Mouse (Mus musculus) urinary bladder, postnatal 4 days (tissue): Measurements from ENCODE around the gene Sh3bp1.
A peak's percentile ranks its signal among the peaks of the same experiment; 100 is the strongest.
"Not testable (repeated sequence)": the region's sequence is repeated elsewhere in the genome, so short reads cannot be mapped to it uniquely, and the experiment has no call there.

Experiments used
- DNase-seq, 2 experiments: peaks; one replicate each; pipeline ENCODE4 v3.0.0; 2021 to 2022; ENCODE audit warnings: low spot score in 2 of 2

The Sh3bp1 gene

GRCm38 (mm10) chr15:78877810-78878390 lies 21.7 kb upstream of the Sh3bp1 start:
- DNase-seq = no peak

DNA sequence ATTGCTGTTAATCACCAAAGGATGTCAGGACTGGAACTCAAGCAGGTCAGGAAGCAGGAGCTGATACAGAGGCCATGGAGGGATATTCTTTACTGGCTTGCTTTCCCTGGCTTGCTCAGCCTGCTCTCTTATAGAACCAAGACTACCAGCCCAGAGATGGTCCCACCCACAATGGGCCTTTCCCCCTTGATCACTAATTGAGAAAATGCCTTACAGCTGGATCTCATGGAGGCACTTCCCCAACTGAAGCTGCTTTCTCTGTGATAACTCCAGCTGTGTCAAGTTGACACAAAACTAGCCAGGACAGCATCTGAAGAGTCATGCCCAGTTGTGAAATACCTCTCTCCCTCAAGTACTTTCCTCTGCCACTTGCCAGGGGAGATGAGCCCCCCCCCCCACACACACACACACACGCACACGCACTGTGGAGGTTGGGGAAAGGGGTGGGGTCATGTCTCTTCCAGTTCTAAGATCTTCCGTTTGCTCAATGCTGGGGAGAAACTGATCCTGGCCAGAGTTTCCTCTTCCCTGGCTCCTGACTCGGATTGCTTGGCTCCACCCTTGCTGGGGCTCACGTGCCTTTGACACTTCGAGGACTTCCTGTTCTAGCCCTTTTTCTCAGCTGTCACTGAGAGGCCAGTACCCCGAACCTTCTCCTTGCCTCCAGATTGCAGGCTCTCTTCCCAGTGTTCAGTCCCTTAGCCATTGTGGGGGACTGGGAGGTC lies 20.6 kb upstream of the Sh3bp1 start:
- DNase-seq = not testable (repeated sequence)

DNA sequence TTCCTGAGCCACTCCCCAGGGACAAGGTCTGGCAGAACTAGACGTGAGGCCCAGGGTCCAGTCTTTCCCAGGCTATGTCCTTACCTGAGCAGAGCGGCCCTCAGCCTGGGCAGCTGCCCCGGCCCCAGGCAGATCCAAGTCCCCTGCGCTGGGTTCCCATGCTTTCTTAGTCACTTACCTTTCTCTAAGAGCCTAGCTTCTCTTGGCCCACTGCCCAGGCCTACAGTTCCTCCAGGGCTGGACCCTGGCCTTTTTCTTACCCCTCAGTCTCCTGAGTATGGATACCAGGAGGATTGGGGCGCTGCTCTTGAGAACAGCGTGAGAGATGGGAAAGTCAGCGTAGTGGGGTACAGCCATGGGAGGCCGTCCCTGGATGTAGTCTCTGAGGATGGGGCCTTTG lies 19.1 kb upstream of the Sh3bp1 start:
- DNase-seq = no peak

DNA sequence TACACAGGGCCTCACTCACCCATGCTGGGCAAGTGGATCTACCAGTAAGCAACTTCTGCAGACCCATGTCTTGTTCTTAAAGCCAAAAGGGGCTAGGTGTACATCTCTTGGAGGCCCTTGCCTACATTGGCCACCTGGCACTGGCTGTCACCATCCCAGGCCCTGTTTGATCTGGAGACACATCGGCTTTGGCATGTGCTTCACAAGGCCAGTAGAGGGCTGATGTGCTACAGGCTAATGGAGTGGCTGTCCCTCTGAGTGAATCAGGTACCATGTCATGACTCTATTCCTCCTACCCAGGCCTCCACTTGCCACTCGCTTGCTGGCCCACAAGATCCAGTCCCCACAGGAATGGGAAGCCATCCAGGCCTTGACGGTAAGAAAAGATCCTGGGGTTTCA lies 17.7 kb upstream of the Sh3bp1 start:
- DNase-seq = no peak

- DNase-seq = no peak
These were observed 10.1 kb upstream of the Sh3bp1 start for GRCm38 (mm10) chr15:78889401-78889853.

DNA sequence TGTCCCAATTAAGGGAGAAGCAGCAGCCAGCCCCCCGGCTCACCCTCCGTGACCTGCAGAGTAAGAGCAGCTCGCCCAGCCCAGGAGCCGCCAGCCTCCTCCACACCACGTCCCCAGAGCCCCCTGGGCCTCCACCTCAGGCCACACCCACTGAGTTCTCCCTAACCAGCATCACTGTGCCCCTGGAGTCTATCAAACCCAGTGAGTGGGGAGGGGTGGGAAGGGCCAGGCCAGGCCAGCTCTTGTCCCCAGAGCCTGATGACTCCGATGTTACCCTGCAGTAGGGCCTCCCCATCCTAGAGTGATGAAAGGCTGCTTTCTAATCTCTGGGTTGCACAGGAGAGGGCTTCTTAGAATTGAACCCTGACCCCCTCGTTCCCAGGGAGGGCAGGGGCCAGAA lies 7.1 kb upstream of the Sh3bp1 start:
- no peak for DNase-seq

DNA sequence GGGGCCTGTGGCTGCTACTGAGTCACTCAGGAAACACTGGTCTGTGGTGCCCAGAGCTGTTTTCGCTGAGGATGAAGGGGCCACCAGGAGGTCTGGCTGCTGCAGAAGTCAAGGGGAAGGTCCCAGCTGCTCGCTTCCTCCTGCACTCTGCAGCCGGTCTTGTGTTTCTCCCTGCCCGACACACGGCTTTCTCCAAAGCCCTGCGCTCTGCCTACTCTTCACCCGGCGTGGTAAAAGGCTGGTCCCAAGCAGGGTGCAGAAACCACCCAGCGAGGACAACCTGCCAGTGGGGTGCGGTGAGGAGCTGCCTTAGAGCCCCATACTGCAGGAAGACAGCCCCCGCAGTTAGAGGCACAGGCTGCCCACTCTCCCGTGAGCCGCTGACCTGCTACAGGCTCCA lies 4.8 kb upstream of the Sh3bp1 start:
- DNase-seq = no peak

DNA sequence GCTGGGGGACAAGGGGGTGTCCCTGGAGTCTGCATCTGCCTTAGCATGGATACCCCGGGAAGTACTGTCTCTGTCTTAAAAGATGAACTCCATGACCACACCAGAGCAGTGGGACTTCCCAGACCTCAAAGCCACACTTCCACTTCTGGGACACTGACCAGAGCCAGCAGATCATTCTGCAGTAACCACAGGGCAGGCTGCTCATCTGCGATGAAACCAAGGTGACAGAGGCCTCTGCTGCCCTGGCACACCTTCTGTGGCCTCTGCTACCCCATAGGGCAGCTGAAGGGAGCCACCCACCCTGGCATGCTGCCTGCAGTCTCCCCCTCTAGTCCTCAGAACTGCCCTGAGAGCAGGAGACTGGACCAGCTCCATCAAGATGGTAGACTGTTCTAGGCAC lies 3.8 kb upstream of the Sh3bp1 start:
- no peak for DNase-seq

GRCm38 (mm10) chr15:78896149-78896548 lies 3.4 kb upstream of the Sh3bp1 start:
- no peak for DNase-seq

DNA sequence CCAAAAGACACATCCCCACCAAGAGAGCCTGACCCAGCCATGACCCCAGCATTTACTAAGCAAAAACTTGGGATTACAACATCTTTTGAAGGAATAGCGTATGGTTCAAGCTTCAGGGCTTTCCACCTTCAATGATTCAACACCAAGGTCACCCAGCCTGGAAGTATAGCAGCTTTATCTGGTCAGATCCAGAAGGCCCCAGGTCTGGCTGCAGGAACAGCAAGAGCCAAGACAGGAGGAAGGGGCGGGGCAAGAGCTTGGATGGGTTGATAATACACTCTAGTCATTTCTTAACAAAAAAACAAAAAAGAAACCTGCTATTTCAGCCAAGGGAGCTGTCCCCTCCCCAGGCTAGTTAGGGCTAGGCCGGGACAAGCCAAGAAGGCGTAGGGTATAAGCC lies 2.1 kb upstream of the Sh3bp1 start:
- no peak for DNase-seq

DNA sequence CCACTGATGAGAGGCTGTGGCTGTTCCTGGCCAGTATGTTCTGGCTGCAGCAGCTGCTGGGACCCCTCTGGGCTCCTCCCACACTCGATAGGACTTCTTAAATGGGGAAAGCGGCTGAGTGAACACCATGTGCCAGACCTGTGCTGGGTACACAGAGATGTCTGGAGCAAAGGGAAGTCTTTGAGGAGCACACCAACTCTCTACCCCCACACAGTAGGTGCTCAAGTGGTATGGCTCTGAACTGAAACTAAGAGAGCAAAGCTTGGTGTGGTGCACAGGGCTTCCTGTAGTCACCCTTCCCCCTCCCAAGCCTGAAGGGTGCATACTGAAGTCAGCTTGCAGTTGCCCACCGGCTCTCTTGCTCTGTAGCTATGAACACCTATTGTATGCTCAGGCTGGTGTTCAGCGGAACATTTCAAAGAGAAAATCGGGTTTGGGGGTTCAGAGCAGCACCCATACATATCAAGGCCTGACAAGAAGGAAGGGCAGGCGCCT lies 1.0 kb upstream of the Sh3bp1 start:
- no peak for DNase-seq

DNA sequence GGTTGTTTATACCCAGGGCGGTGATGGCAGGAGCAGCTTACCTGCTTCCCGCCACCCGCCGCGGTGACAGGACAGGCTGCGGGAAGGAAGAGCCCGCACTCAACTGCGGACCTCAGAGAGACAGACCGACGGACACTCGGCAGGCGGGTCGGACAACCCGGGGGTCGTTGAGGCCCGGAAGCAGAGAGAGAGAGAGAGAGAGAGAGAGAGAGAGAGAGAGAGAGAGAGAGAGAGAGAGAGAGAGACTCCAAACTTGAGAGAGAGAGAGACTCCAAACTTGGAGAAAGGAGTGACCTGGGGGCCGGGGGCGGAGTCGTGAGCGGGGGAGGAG lies 194 bp upstream of the Sh3bp1 start, which contains the start of gene Gm49510:
Gene Gm49510 (plus strand): TSS at position 259 of the 331 bp plus-strand sequence.
- DNase-seq = no peak

DNA sequence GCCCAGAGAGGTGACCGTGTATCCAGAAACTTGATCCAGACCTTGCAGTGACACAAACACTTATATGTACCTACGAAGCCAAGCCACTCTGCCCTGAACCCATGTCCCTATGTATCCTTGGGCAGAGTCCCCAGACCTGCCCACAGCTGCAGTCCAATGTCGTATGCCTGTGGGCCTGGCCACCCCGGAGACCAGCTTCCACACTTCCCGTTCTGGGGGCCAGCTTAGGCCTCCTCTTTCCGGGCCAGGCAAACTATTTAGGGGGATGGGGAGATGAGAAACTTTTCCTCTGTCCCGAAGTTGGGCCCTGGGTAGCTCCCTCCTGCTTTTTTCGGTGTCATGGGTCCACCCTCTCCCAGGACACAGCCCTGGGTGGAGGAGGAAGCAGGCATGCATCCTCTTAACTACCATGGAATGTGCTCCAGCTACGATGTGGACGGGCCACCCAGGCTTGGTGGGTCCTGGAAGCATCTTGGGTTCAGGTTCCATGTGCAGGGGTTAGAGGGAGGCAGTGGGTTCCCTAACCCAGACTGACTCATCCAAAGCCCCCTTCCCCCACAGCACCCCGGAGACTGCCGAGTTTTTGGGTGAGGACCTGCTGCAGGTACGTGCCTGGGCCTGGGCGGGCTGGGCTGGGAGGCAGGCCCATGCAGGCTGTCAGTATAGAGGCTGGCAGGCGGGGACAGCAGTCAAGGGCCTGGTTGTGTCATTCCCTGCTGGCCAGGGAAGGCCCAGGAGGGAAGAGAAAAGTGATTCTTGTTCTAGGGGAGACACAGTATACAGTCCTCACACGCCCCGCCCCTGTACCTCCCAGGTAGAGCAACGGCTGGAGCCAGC lies 1.2 kb downstream of the Sh3bp1 start:
- no peak for DNase-seq

DNA sequence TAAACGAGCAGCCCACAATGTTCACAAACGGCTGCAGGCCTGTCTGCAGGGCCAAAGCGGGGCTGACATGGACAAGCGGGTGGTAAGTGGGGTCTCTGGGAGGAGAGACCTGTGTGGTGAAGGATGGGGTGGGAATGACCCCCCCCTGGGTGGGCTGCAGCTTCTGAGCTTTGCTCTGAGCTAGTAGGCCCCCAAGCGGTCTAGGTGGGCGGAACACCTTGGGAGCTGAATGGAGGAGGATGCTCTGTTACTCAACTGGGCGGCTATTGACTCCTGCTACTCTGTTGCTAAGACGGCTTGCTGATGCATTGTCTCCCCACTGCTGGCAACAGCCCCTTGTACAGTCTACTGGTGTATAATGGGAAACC lies 1.8 kb downstream of the Sh3bp1 start:
- no peak for DNase-seq

GRCm38 (mm10) chr15:78903243-78903642 lies 3.7 kb downstream of the Sh3bp1 start:
- DNase-seq = peak; percentile 71 to 85

- DNase-seq = no peak
These were observed 8.8 kb downstream of the Sh3bp1 start for GRCm38 (mm10) chr15:78908399-78908798.

GRCm38 (mm10) chr15:78908982-78909381 lies 9.4 kb downstream of the Sh3bp1 start:
- DNase-seq = no peak

DNA sequence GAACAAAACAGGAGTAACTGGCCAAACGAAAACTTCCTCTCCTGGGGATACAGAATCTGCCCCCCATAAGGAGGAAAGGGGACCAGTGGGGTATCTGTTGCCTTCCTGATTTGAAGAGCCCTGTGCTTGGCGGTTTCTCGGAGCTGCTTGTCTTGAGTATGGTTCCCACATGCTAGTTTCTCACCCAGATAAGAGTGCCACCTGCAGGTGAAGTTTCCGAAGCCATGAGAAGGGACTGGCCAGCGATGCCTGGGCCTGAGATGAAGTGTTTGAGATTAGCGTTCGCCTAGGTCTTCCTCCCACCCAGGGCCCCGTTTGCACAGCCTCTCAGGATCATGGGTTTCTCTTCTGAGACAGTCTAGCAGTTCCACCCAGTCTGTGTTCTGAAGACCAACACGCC lies 12.5 kb downstream of the Sh3bp1 start:
- DNase-seq = no peak

GRCm38 (mm10) chr15:78913632-78914090 lies 14.1 kb downstream of the Sh3bp1 start, which contains the start of gene Pdxp:
Gene Pdxp (plus strand): TSS chr15:78913919.
- DNase-seq = peak; percentile 95 to 96

DNA sequence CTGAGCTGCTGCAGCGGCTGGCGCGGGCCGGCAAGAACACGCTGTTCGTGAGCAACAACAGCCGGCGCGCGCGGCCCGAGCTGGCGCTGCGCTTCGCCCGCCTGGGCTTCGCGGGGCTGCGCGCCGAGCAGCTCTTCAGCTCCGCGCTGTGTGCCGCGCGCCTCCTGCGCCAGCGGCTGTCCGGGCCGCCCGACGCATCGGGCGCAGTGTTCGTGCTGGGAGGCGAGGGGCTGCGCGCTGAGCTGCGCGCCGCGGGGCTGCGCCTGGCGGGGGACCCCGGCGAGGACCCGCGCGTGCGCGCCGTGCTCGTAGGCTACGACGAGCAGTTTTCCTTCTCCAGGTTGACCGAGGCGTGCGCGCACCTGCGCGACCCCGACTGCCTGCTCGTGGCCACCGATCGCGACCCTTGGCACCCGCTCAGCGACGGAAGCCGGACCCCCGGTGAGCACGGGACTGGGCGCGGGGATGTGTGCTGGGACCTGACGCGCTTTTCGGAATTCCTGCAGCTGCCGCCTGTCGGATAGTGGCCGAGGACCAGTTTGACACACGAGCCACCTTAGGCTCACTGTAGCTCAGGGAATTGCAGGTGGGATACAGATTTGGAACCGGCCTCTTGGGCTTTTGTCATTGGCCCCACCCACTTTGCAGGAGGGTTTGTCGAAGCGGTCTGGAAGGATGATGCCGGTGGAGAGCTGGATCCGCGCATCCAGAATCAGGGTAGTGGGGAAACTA lies 14.7 kb downstream of the Sh3bp1 start:
- DNase-seq = no peak

DNA sequence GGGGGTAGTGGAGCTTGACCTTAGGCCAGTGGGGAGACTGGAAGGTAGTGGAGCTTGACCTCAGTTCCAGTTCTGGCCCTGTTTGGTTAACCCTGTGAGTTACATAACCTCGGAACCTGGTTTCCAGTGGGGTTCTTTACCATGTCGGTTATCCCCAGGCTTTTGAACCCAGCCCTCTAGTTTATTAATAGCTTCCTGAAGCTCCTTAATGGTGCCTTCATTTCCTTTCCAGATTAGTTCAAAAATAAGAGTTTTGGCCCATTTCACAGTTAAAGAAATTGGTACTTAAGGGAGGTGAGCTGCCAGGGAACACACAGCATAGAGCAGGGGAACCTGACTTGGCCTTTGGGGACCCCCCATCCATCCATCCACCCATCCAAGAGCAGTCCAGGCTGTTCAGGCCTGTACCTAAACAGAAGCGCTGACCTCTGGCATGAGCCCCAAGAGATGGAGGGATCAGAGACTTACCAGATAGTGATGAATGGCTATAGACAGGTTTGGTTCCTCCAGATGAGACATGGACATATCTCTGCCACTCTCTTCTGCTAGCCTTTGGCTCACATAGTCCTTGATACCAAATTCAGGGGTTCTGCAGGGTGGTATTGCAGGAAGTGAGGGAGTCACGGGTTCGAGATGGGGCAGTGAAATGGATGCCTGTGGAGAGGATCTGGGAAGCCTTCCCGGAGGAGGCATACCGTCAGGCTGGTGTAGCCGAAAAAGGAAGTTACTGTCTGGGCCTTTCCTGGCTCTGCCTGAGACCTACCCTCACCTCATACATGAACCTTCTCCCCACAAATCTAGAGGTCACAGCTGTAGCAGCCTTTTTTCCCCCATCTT lies 15.5 kb downstream of the Sh3bp1 start:
- DNase-seq = no peak
